Mouse (Mus musculus) embryonic facial prominence, embryonic 11.5 days (tissue): ENCODE data around the gene Ncor1. TPM values are rescaled to one million over a fixed set of nuclear protein-coding genes. Genes with fewer than 3 reads are reported as not detected.
"Not testable (repeated sequence)": the region's sequence is repeated elsewhere in the genome, so short reads cannot be mapped to it uniquely, and the experiment has no call there.

ENCODE experiments used
- ATAC-seq: fragments of 200-750 bp; cut with Nextera tagmentation; replicated peaks from 2 replicates; pipeline ENCODE4 v1.8.0; 2017; ENCODE audit warnings: low read depth; ENCODE audit not compliant: insufficient number of reproducible peaks, low FRiP score, low TSS enrichment
- DNase-seq: peaks from one replicate; pipeline ENCODE4 v3.0.0-alpha.2; 2015; ENCODE audit warnings: low spot score
- H3K27ac ChIP-seq: fragments of 300-500 bp; sonication (generic); replicated peaks from 2 replicates; pipeline ENCODE4 v1.5.1; 2014; ENCODE audit warnings: mild to moderate bottlenecking, low read depth, low read length, control low read depth
- H3K27me3 ChIP-seq: fragments of 300-500 bp; sonication (generic); 2 replicates; pipeline ENCODE4 v1.6.1; 2014; ENCODE audit warnings: mild to moderate bottlenecking, low read length, moderate library complexity, mixed read lengths; ENCODE audit not compliant: control insufficient read depth, insufficient read depth
- H3K36me3 ChIP-seq: fragments of 300-500 bp; sonication (generic); replicated peaks from 2 replicates; pipeline ENCODE4 v1.6.1; 2014; ENCODE audit warnings: low read depth, mild to moderate bottlenecking, low read length, moderate library complexity, mixed read lengths; ENCODE audit not compliant: control insufficient read depth, insufficient read depth
- H3K4me1 ChIP-seq: fragments of 300-500 bp; sonication (generic); 2 replicates; pipeline ENCODE4 v1.6.1; 2014; ENCODE audit warnings: low read length, mixed read lengths; ENCODE audit not compliant: control insufficient read depth, insufficient read depth
- H3K4me2 ChIP-seq: fragments of 300-500 bp; sonication (generic); 2 replicates; pipeline ENCODE4 v1.6.1; 2014; ENCODE audit warnings: low read depth, mild to moderate bottlenecking, control low read depth, low read length, moderate library complexity
- H3K4me3 ChIP-seq: fragments of 300-500 bp; sonication (generic); 2 replicates; pipeline ENCODE4 v1.5.1; 2014; ENCODE audit warnings: low read depth, low read length, control low read depth
- H3K9ac ChIP-seq: fragments of 300-500 bp; sonication (generic); replicated peaks from 2 replicates; pipeline ENCODE4 v1.6.1; 2014; ENCODE audit warnings: mild to moderate bottlenecking, control low read depth, low read length
- H3K9me3 ChIP-seq: fragments of 300-500 bp; sonication (generic); replicated peaks from 2 replicates; pipeline ENCODE4 v1.6.1; 2016; ENCODE audit warnings: mild to moderate bottlenecking, low read length, inconsistent platforms, mixed read lengths; ENCODE audit not compliant: control insufficient read depth
- WGBS: fragments of 180-500 bp; shearing (Covaris S2); extraction: QIAGEN DNeasy Blood & Tissue Kit; methylation state at CpG from one replicate; pipeline ENCODE4 v1.1.7; 2014; 5-methylcytosine and 5-hydroxymethylcytosine counted together
- polyA plus RNA-seq: library from polyadenylated mRNA; unstranded; fragments of >200 nt; fragmentation: Nextera tagmentation; extraction: Ambion mirVana; gene quantifications from 2 replicates; pipeline ENCODE4 v1.2.1, GENCODE M21; 2014

Gene Ncor1
- polyA plus RNA-seq, 1 experiment from 2014 or later, result 170 TPM

DNA sequence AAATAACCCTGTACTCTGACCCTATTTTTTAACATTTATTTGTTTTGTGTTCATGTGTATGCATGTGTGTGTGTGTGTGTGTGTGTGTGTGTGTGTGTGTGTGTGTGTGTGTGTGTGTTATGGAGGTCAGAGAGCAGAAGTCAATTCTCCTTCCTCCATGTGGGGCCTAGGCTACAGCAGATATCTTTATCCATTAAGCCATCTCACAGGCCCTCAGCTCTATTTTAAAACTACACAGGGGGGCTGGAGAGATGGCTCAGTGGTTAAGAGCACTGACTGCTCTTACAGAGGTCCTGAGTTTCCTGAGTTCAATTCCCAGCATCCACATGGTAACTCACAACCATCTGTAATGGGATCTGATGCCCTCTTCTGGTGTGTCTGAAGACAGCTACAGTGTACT lies 8.9 kb upstream of the Ncor1 start:
- not testable (repeated sequence) for ATAC-seq, H3K4me3 ChIP-seq, H3K9me3 ChIP-seq, H3K9ac ChIP-seq, H3K4me2 ChIP-seq, H3K4me1 ChIP-seq, H3K36me3 ChIP-seq, H3K27me3 ChIP-seq, DNase-seq, H3K27ac ChIP-seq

DNA sequence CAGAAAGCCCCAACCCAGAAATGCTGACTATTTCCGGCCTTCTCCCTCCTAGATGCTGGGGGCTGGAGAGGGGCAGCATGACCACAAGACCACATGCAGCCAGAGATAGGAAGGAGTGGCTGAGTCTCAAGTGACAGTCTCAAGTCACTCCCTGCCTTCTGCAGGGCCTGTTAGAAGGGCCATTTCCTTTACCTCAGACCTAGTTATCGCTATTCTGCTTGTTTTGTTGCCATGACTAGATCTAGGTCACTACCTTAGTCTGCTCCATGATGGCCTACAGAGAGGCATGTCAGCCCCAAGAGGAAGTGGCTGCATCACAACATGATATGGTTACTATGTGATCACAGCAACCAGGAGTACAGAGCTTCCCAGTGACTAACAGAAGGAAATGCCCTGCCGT lies 8.2 kb upstream of the Ncor1 start:
- WGBS, result 85% methylated on average over 3 of the region's 3 CpGs
- Histone ChIP-seq H3K9ac (no peak overlapping the region), H3K9me3 (no peaks in the 10 kb centered on the region), H3K36me3 (no peaks in the 10 kb centered on the region), H3K4me3 (no peak overlapping the region), H3K4me1 (no peaks in the 10 kb centered on the region), H3K27ac (no peak overlapping the region), H3K27me3 (no peaks in the 10 kb centered on the region), H3K4me2 (no peak overlapping the region)
- ATAC-seq (no peak), DNase-seq (no peak)

DNA sequence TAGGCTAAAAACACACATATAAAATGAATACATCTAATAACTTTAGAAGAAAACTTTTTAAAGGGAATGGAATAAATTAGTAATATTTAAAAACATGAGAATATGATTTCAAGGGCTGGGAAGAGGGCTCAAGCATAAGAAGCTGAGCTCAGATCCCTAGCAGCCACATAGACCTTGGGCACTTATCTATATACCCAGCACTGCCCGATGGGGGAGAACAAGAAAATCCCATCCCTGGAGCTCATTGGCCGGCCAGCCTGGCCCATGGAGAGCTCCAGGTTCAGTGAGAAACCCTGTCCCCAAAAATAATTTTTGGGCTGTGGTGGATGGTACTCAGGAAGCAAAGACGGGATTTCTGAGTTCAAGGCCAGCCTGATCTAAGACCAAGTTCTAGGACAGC lies 7.5 kb upstream of the Ncor1 start:
- Histone ChIP-seq H3K27me3 (no peaks in the 10 kb centered on the region), H3K4me1 (no peaks in the 10 kb centered on the region), H3K4me2 (no peak overlapping the region), H3K4me3 (no peak overlapping the region), H3K27ac (no peak overlapping the region), H3K36me3 (no peaks in the 10 kb centered on the region), H3K9me3 (no peaks in the 10 kb centered on the region), H3K9ac (no peak overlapping the region)
- no peak for ATAC-seq
- WGBS, result 96% methylated on average over 3 of the region's 3 CpGs
- DNase-seq, result no peak

DNA sequence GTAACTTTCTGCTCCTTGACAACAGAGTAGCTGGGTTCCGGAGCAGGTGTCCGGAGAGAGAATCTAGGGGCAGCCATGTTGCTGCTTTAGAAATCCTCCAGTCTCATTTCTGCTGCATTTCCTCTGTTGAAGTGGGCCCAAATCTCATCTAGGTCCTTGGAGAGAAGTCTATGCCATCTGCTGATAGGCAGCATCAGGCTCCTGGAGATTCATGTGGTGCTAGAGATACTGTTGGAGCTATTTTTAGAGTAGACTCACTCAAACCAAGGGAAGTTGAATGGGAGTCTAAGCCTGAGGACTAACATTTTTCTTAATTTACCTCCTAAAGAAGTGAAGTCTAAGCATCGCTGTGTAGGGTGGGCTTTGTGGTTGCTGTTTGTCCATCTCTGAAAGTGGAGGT lies 6.4 kb upstream of the Ncor1 start:
- 96% methylated on average over 3 of the region's 3 CpGs for WGBS
- Histone ChIP-seq H3K27ac (no peak overlapping the region), H3K36me3 (no peaks in the 10 kb centered on the region), H3K27me3 (no peaks in the 10 kb centered on the region), H3K4me2 (no peak overlapping the region), H3K9me3 (no peaks in the 10 kb centered on the region), H3K9ac (no peak overlapping the region), H3K4me1 (no peaks in the 10 kb centered on the region), H3K4me3 (no peak overlapping the region)
- ATAC-seq (no peak), DNase-seq (no peak)

DNA sequence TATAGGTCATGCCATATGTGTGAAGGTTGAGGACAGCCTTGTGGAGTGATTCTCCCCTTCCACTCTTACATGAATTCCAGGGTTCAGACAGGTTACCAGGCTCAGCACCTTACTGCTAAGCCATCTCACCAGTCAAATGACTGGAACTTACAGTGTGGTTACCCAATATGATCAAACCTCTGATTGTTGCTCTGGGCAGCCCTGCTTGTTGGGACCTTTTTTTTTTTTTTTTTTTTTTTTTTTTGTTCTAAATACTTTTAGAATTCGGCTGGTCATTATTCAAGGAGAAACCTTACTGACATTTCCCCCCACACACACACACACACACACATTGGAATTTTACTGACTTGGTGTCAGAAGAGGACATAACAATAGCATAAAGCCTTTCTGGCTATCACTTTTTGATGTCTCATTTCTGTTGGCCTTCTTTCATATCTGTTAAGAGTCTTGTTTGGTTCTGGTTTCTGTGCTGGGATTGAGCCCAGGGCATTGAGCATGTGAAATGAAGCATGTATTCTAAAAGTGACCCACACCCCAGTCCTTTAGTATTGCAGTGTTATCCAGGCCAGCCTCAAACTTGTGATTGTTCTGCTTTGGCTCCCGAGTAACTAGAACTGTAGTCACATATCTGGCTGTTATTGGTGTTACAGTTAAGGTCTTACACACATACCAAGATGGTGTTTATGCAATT lies 5.0 kb upstream of the Ncor1 start:
- no peaks in the 10 kb centered on the region for H3K9me3 ChIP-seq
- no peak for DNase-seq
- no peak overlapping the region for H3K27ac ChIP-seq
- WGBS, result 75% methylated on average over 2 of the region's 2 CpGs
- no peak overlapping the region for H3K4me3 ChIP-seq
- ATAC-seq, result no peak
- no peaks in the 10 kb centered on the region for H3K27me3 ChIP-seq
- H3K36me3 ChIP-seq, result no peaks in the 10 kb centered on the region
- no peaks in the 10 kb centered on the region for H3K4me1 ChIP-seq
- H3K4me2 ChIP-seq, result no peak overlapping the region
- H3K9ac ChIP-seq, result no peak overlapping the region

DNA sequence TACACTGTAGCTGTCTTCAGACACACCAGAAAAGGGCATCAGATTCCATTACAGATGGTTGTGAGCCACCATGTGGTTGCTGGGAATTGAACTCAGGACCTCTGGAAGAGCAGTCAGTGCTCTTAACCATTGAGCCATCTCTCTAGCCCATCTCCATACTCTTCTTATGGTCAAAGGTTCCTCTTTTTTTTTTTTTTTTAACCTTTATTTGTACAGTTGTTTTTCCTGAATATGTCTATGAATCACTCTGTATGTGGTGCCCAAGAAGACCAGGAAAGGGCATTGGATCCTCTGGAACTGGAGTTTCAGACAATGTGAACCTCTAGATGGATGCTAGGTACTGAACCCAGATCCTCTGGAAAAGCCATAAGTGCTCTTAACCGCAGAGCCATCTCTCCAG lies 4.2 kb upstream of the Ncor1 start:
- H3K36me3 ChIP-seq, H3K9ac ChIP-seq, H3K27me3 ChIP-seq, H3K9me3 ChIP-seq, ATAC-seq, H3K4me1 ChIP-seq, H3K27ac ChIP-seq, H3K4me2 ChIP-seq, DNase-seq, H3K4me3 ChIP-seq: not testable (repeated sequence)
- 97% methylated on average over 1 of the region's 1 CpGs for whole genome bisulfite sequencing

DNA sequence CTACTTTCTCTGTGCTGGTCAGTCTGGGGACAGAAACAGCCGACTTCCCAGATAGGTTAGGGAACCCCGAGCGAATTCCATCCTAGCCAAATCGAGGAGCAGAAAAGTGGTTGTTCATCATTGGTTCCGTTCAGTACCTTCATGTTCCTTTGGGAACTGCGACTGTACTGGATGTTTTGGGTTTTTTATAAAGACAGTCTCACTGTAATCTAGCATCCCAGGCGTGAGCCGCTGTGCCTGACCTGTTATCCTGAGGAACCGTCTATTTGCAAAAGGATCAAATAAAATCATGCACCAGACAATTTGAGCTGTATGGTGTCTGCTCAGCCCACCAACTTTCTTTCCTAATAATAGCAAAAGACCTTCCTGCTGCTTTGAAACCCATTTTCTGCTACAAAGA lies 439 bp upstream of the Ncor1 start:
- DNase-seq, result no peak
- H3K4me2 ChIP-seq, result peak overlapping the region; percentile 62
- no peaks in the 10 kb centered on the region for H3K36me3 ChIP-seq
- H3K9me3 ChIP-seq, result no peaks in the 10 kb centered on the region
- peak overlapping the region; percentile 94 for H3K4me3 ChIP-seq
- peak overlapping the region; percentile 94 for H3K27ac ChIP-seq
- under 1% methylated on average over 9 of the region's 9 CpGs for WGBS
- H3K27me3 ChIP-seq, result no peaks in the 10 kb centered on the region
- H3K4me1 ChIP-seq, result no peaks in the 10 kb centered on the region
- peak overlapping the region; percentile 98 for H3K9ac ChIP-seq
- no peak for ATAC-seq

DNA sequence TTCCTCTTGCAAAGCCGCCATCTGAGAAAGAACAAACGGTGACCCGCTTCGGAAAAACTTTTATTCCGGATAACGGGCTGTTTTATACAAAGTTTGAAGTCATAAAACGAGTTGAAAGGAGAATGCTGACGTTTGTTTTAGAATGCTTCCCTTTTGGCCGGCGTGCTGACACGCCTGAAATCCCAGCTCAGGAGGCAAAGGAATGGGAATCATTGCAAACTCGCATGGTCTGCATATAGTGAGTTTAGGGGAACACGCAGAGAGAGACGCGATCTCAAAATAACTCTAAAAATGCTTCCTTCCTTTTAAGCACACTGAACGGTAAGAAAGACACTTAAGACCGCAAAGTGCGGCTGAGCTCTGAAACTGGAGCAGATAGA lies 460 bp downstream of the Ncor1 start:
- no peaks in the 10 kb centered on the region for H3K9me3 ChIP-seq
- DNase-seq, result no peak
- no peak for ATAC-seq
- peak overlapping the region; percentile 62 for H3K4me2 ChIP-seq
- peak overlapping the region; percentile 98 for H3K9ac ChIP-seq
- H3K4me3 ChIP-seq, result peak overlapping the region; percentile 94
- H3K36me3 ChIP-seq, result no peaks in the 10 kb centered on the region
- no peaks in the 10 kb centered on the region for H3K27me3 ChIP-seq
- H3K27ac ChIP-seq, result peak overlapping the region; percentile 94
- H3K4me1 ChIP-seq, result no peaks in the 10 kb centered on the region
- WGBS, result 0% methylated on average over 18 of the region's 18 CpGs
